Mouse (Mus musculus) myocyte (in vitro differentiated cells): Measurements from ENCODE around the gene Lst1. TPM values are rescaled to one million over a fixed set of nuclear protein-coding genes. Genes with fewer than 3 reads are reported as not detected.

ENCODE experiments used
- H3K27me3 ChIP-seq: one replicate; pipeline ENCODE4 v1.6.1; 2011; ENCODE audit not compliant: control insufficient read depth, insufficient read depth, insufficient read length
- H3K36me3 ChIP-seq: one replicate; pipeline ENCODE4 v1.6.1; 2011; ENCODE audit not compliant: control insufficient read depth, insufficient read depth
- H3K4me2 ChIP-seq: one replicate; pipeline ENCODE4 v1.6.1; 2011; ENCODE audit warnings: low read depth, control low read depth
- H3K4me3 ChIP-seq: one replicate; pipeline ENCODE4 v1.5.1; 2011; ENCODE audit warnings: mild to moderate bottlenecking, control low read depth, moderate library complexity
- H3K79me2 ChIP-seq: one replicate; pipeline ENCODE4 v1.6.1; 2011; ENCODE audit not compliant: control insufficient read depth, insufficient read depth
- H3ac ChIP-seq: one replicate; pipeline ENCODE4 v1.6.1; 2011; ENCODE audit not compliant: control insufficient read depth, insufficient read length
- CEBPB ChIP-seq: IDR thresholded peaks from 2 replicates; pipeline ENCODE4 v1.6.1; 2011; ENCODE audit warnings: mild to moderate bottlenecking, moderate library complexity; ENCODE audit not compliant: poor library complexity, insufficient read depth, severe bottlenecking
- E2F4 ChIP-seq: IDR thresholded peaks from one replicate; pipeline ENCODE4 v1.6.1; 2011; ENCODE audit warnings: mild to moderate bottlenecking, control low read depth, moderate library complexity; ENCODE audit not compliant: insufficient read depth
- MAX ChIP-seq: IDR thresholded peaks from one replicate; pipeline ENCODE4 v1.6.1; 2011; ENCODE audit warnings: low read depth, mild to moderate bottlenecking, control low read depth
- MYOD1 ChIP-seq, 3 experiments: IDR thresholded peaks; one replicate each; pipeline ENCODE4 v1.6.1; 2011; ENCODE audit warnings: control low read depth in 2 of 3, low read depth in 2 of 3, mild to moderate bottlenecking in 2 of 3, moderate library complexity in 1 of 3; ENCODE audit not compliant: insufficient read length in 2 of 3, control insufficient read depth in 1 of 3
- MYOG ChIP-seq, 3 experiments: IDR thresholded peaks; one replicate each; pipeline ENCODE4 v1.6.1; 2011; ENCODE audit warnings: control low read depth in 2 of 3, low read depth in 2 of 3, mild to moderate bottlenecking in 2 of 3; ENCODE audit not compliant: insufficient read length in 2 of 3, control insufficient read depth in 1 of 3, insufficient read depth in 1 of 3
- POLR2A ChIP-seq: IDR thresholded peaks from one replicate; pipeline ENCODE4 v1.6.1; 2011; ENCODE audit warnings: low read depth, mild to moderate bottlenecking, control low read depth, moderate library complexity; ENCODE audit not compliant: insufficient read length
- POLR2AphosphoS2 ChIP-seq: IDR thresholded peaks from one replicate; pipeline ENCODE4 v1.6.1; 2011; ENCODE audit warnings: low read depth, control low read depth; ENCODE audit not compliant: insufficient read length
- REST ChIP-seq: IDR thresholded peaks from one replicate; pipeline ENCODE4 v1.6.1; 2011; ENCODE audit warnings: mild to moderate bottlenecking, control low read depth, moderate library complexity; ENCODE audit not compliant: insufficient read depth, insufficient read length
- SRF ChIP-seq: IDR thresholded peaks from one replicate; pipeline ENCODE4 v1.6.1; 2011; ENCODE audit warnings: low read depth; ENCODE audit not compliant: control insufficient read depth, insufficient read length
- TCF12 ChIP-seq: IDR thresholded peaks from one replicate; pipeline ENCODE4 v1.6.1; 2011; ENCODE audit warnings: mild to moderate bottlenecking, control low read depth; ENCODE audit not compliant: poor library complexity, insufficient read depth, severe bottlenecking
- TCF3 ChIP-seq: IDR thresholded peaks from one replicate; pipeline ENCODE4 v1.6.1; 2011; ENCODE audit warnings: low read depth, control low read depth; ENCODE audit not compliant: insufficient read length
- USF1 ChIP-seq: IDR thresholded peaks from one replicate; pipeline ENCODE4 v1.6.1; 2011; ENCODE audit warnings: low read depth, mild to moderate bottlenecking, control low read depth, moderate library complexity
- polyA plus RNA-seq: library from polyadenylated mRNA; unstranded; fragments of >200 nt; fragmentation: generic; extraction: Trizol; gene quantifications from one replicate; pipeline ENCODE4 v1.2.1, GENCODE M21; 2012; ENCODE audit warnings: missing spikeins

The Lst1 gene
- polyA plus RNA-seq, 1 experiment, result 4.3 TPM

- H3K4me2 ChIP-seq, result peak overlapping the region; percentile 38
- peak overlapping the region; percentile 29 for H3K4me3 ChIP-seq
- H3K79me2 ChIP-seq, result no peaks in the 10 kb centered on the region
- TF ChIP-seq POLR2A (no peak), REST (no peak), MYOG (IDR thresholded peaks at IDR 0.05; ENCODE audit: control insufficient read depth in 1 of 3, insufficient read depth in 1 of 3, insufficient read length in 2 of 3, low read depth in 2 of 3) (no peak), MAX (no peak), SRF (no peak), MYOD1 (IDR thresholded peaks at IDR 0.05; ENCODE audit: control insufficient read depth in 1 of 3, insufficient read length in 2 of 3, low read depth in 2 of 3) (no peak), CEBPB (no peak), TCF3 (no peak), USF1 (no peak), TCF12 (no peak), POLR2AphosphoS2 (no peak), E2F4 (no peak)
- no peaks in the 10 kb centered on the region for H3K27me3 ChIP-seq
- H3K36me3 ChIP-seq, result no peaks in the 10 kb centered on the region
- no peak overlapping the region for H3ac ChIP-seq
Measured at GRCm38 (mm10) chr17:35186681-35187080, 1.6 kb downstream of the Lst1 start.

- Histone ChIP-seq H3K27me3 (no peaks in the 10 kb centered on the region), H3K4me3 (peak overlapping the region; percentile 29), H3K79me2 (no peaks in the 10 kb centered on the region), H3ac (no peak overlapping the region), H3K4me2 (peak overlapping the region; percentile 68), H3K36me3 (no peaks in the 10 kb centered on the region)
- TF ChIP-seq MYOD1 (IDR thresholded peaks at IDR 0.05; ENCODE audit: control insufficient read depth in 1 of 3, insufficient read length in 2 of 3, low read depth in 2 of 3) (no peak), POLR2A (peak; percentile 38)
Measured at GRCm38 (mm10) chr17:35185639-35186611, 2.3 kb downstream of the Lst1 start.

GRCm38 (mm10) chr17:35180093-35180492 lies 8.1 kb downstream of the Lst1 start:
- Histone ChIP-seq H3K4me3 (no peak overlapping the region), H3K27me3 (no peaks in the 10 kb centered on the region), H3K4me2 (no peak overlapping the region), H3K79me2 (no peaks in the 10 kb centered on the region), H3ac (no peak overlapping the region), H3K36me3 (no peaks in the 10 kb centered on the region)
- TF ChIP-seq POLR2AphosphoS2 (no peak), POLR2A (no peak), SRF (no peak), MYOG (IDR thresholded peaks at IDR 0.05; ENCODE audit: control insufficient read depth in 1 of 3, insufficient read depth in 1 of 3, insufficient read length in 2 of 3, low read depth in 2 of 3) (no peak), USF1 (no peak), E2F4 (no peak)

GRCm38 (mm10) chr17:35178528-35178927 lies 9.7 kb downstream of the Lst1 start:
- Histone ChIP-seq H3K36me3 (no peaks in the 10 kb centered on the region), H3K4me2 (no peak overlapping the region), H3K79me2 (no peaks in the 10 kb centered on the region), H3ac (no peak overlapping the region), H3K4me3 (no peak overlapping the region), H3K27me3 (no peaks in the 10 kb centered on the region)
- TF ChIP-seq POLR2AphosphoS2 (no peak), SRF (no peak), CEBPB (no peak), USF1 (no peak), TCF3 (no peak), MYOG (IDR thresholded peaks at IDR 0.05; ENCODE audit: control insufficient read depth in 1 of 3, insufficient read depth in 1 of 3, insufficient read length in 2 of 3, low read depth in 2 of 3) (no peak)

- H3K36me3 ChIP-seq, result no peaks in the 10 kb centered on the region
- H3K79me2 ChIP-seq, result no peaks in the 10 kb centered on the region
- TF ChIP-seq MAX (no peak), POLR2A (no peak), USF1 (no peak), CEBPB (no peak), TCF3 (no peak), REST (no peak), MYOD1 (IDR thresholded peaks at IDR 0.05; ENCODE audit: control insufficient read depth in 1 of 3, insufficient read length in 2 of 3, low read depth in 2 of 3) (no peak), TCF12 (no peak), E2F4 (no peak), MYOG (IDR thresholded peaks at IDR 0.05; ENCODE audit: control insufficient read depth in 1 of 3, insufficient read depth in 1 of 3, insufficient read length in 2 of 3, low read depth in 2 of 3) (no peak), SRF (no peak), POLR2AphosphoS2 (no peak)
- no peak within 1 kb of the TSS for H3ac ChIP-seq
- H3K27me3 ChIP-seq, result no peaks in the 10 kb centered on the region
- no peak within 1 kb of the TSS for H3K4me2 ChIP-seq
- H3K4me3 ChIP-seq, result no peak within 1 kb of the TSS
Measured at GRCm38 (mm10) chr17:35175968-35176367, 12.3 kb downstream of the Lst1 start, which contains the start of gene Aif1. Gene Aif1 (minus strand): TSS chr17:35176068.
